Mouse (Mus musculus) CH12.LX (cell line): Measurements from ENCODE around the gene Copa. TPM values are rescaled to one million over a fixed set of nuclear protein-coding genes. Genes with fewer than 3 reads are reported as not detected.

Experiments
- DNase-seq: peaks from one replicate; pipeline ENCODE4 v3.0.0-alpha.2; 2013; ENCODE audit errors: extremely low read depth
- H3K27ac ChIP-seq: 2 replicates; pipeline ENCODE4 v1.5.1; 2012; ENCODE audit warnings: low read depth, mild to moderate bottlenecking, control low read depth, moderate library complexity; ENCODE audit not compliant: insufficient read depth
- H3K27me3 ChIP-seq: replicated peaks from 2 replicates; pipeline ENCODE3; 2012; ENCODE audit warnings: inconsistent platforms
- H3K36me3 ChIP-seq, 2 experiments: replicated peaks in 1 of 2; 2 replicates each; pipeline versions ENCODE3 to v1.6.1; 2012; ENCODE audit warnings: inconsistent platforms in 1 of 2, low read length in 1 of 2, mild to moderate bottlenecking in 1 of 2, mixed read lengths in 1 of 2, moderate library complexity in 1 of 2; ENCODE audit not compliant: control insufficient read depth in 1 of 2, insufficient read depth in 1 of 2
- H3K4me1 ChIP-seq, 2 experiments: 2 replicates each; pipeline ENCODE4 v1.6.1; 2012; ENCODE audit warnings: inconsistent platforms in 1 of 2, moderate library complexity in 1 of 2; ENCODE audit not compliant: insufficient read depth in 2 of 2, control insufficient read depth in 1 of 2
- H3K4me2 ChIP-seq: 2 replicates; pipeline ENCODE4 v1.6.1; 2012; ENCODE audit warnings: low read depth, mild to moderate bottlenecking, control low read depth; ENCODE audit not compliant: poor library complexity, insufficient read depth, severe bottlenecking
- H3K4me3 ChIP-seq, 3 experiments: fragments of 150-350 bp in 1 of 3; sonication (generic) in 1 of 3; replicated peaks in 1 of 3; 2 replicates each; pipeline versions ENCODE3 to v1.5.1; 2011 to 2012; ENCODE audit warnings: low read depth in 2 of 3, low read length in 2 of 3, mild to moderate bottlenecking in 2 of 3, moderate library complexity in 2 of 3, control low read depth in 1 of 3, improper control_type of control experiment in 1 of 3, inconsistent platforms in 1 of 3, mixed read lengths in 1 of 3; ENCODE audit not compliant: poor library complexity in 1 of 3
- H3K79me2 ChIP-seq: replicated peaks from 2 replicates; pipeline ENCODE4 v1.6.1; 2012; ENCODE audit warnings: mild to moderate bottlenecking, moderate library complexity; ENCODE audit not compliant: control insufficient read depth, poor library complexity, insufficient read depth, severe bottlenecking; ENCODE audit errors: extremely low read depth
- H3K9ac ChIP-seq: 2 replicates; pipeline ENCODE4 v1.6.1; 2012; ENCODE audit warnings: low read depth, mild to moderate bottlenecking, control low read depth, moderate library complexity; ENCODE audit not compliant: insufficient read depth
- H3K9me3 ChIP-seq: replicated peaks from 2 replicates; pipeline ENCODE3; 2012; ENCODE audit warnings: low read length, inconsistent platforms, mixed read lengths
- CHD1 ChIP-seq: IDR thresholded peaks from 2 replicates; pipeline ENCODE4 v1.6.1; 2012; ENCODE audit warnings: low read depth, low read length, improper control_type of control experiment, inconsistent platforms
- CHD2 ChIP-seq: IDR thresholded peaks from 2 replicates; pipeline ENCODE4 v1.6.1; 2011; ENCODE audit warnings: low read length, improper control_type of control experiment
- CTCF ChIP-seq, 2 experiments: IDR thresholded peaks in 1 of 2; conservative IDR thresholded peaks in 1 of 2; 2 replicates each; pipeline ENCODE4 v1.5.1; 2011 to 2012; ENCODE audit warnings: low read depth in 2 of 2, low read length in 2 of 2, improper control_type of control experiment in 1 of 2, inconsistent platforms in 1 of 2, mild to moderate bottlenecking in 1 of 2, moderate library complexity in 1 of 2
- ELF1 ChIP-seq: IDR thresholded peaks from 2 replicates; pipeline ENCODE4 v1.6.1; 2014; ENCODE audit warnings: low read depth, mild to moderate bottlenecking, inconsistent platforms, low read length, improper control_type of control experiment
- GABPA ChIP-seq: IDR thresholded peaks from 2 replicates; pipeline ENCODE4 v1.6.1; 2012; ENCODE audit warnings: low read depth, low read length, improper control_type of control experiment, inconsistent platforms; ENCODE audit not compliant: insufficient replicate concordance
- HCFC1 ChIP-seq: IDR thresholded peaks from 2 replicates; pipeline ENCODE4 v1.6.1; 2012; ENCODE audit warnings: low read depth, mild to moderate bottlenecking, inconsistent platforms, low read length, improper control_type of control experiment
- JUND ChIP-seq: conservative IDR thresholded peaks from 2 replicates; pipeline ENCODE4 v1.6.1; 2011; ENCODE audit warnings: low read depth, low read length, improper control_type of control experiment
- MAZ ChIP-seq: IDR thresholded peaks from 2 replicates; pipeline ENCODE4 v1.6.1; 2012; ENCODE audit warnings: low read depth, mild to moderate bottlenecking, inconsistent platforms, low read length, improper control_type of control experiment, moderate library complexity
- MXI1 ChIP-seq: IDR thresholded peaks from 2 replicates; pipeline ENCODE4 v1.6.1; 2011; ENCODE audit warnings: mild to moderate bottlenecking, low read depth, low read length, improper control_type of control experiment
- POLR2A ChIP-seq: IDR thresholded peaks from 2 replicates; pipeline ENCODE4 v1.6.1; 2011; ENCODE audit warnings: low read depth, mild to moderate bottlenecking, improper control_type of control experiment, low read length
- RAD21 ChIP-seq: IDR thresholded peaks from 2 replicates; pipeline ENCODE4 v1.6.1; 2011; ENCODE audit warnings: low read depth, mild to moderate bottlenecking, low read length, improper control_type of control experiment, moderate library complexity
- RCOR1 ChIP-seq: conservative IDR thresholded peaks from 2 replicates; pipeline ENCODE4 v1.6.1; 2012; ENCODE audit warnings: low read depth, mild to moderate bottlenecking, inconsistent platforms, low read length, improper control_type of control experiment
- SMC3 ChIP-seq: IDR thresholded peaks from 2 replicates; pipeline ENCODE4 v1.6.1; 2011; ENCODE audit warnings: low read depth, low read length, improper control_type of control experiment
- TBP ChIP-seq: conservative IDR thresholded peaks from 2 replicates; pipeline ENCODE4 v1.6.1; 2011; ENCODE audit warnings: low read depth, low read length, improper control_type of control experiment
- UBTF ChIP-seq: IDR thresholded peaks from 2 replicates; pipeline ENCODE4 v1.6.1; 2012; ENCODE audit warnings: low read depth, mild to moderate bottlenecking, inconsistent platforms, low read length, improper control_type of control experiment, moderate library complexity
- USF1 ChIP-seq: IDR thresholded peaks from 2 replicates; pipeline ENCODE4 v1.6.1; 2014; ENCODE audit warnings: low read depth, mild to moderate bottlenecking, inconsistent platforms, low read length, improper control_type of control experiment
- USF2 ChIP-seq: conservative IDR thresholded peaks from 2 replicates; pipeline ENCODE4 v1.6.1; 2011; ENCODE audit warnings: low read depth, low read length, improper control_type of control experiment
- ZC3H11A ChIP-seq: IDR thresholded peaks from 2 replicates; pipeline ENCODE4 v1.6.1; 2012; ENCODE audit warnings: low read depth, mild to moderate bottlenecking, inconsistent platforms, low read length, improper control_type of control experiment
- ZKSCAN1 ChIP-seq: IDR thresholded peaks from 2 replicates; pipeline ENCODE4 v1.6.1; 2012; ENCODE audit warnings: low read depth, inconsistent platforms, low read length, improper control_type of control experiment, borderline replicate concordance
- dilution Hi-C: fragments of 300-500 bp; cut with MboI; formaldehyde crosslinking; loops from 2 replicates; pipeline ENCODE4 v1.14.3; 2020; ENCODE audit warnings: low sequenced_read_pairs; ENCODE audit not compliant: extremely low pct_unique_long_range_greater_than_20kb, extremely low pct_ligation_motif_present
- in situ Hi-C: fragments of 300-500 bp; cut with MboI; formaldehyde crosslinking; loops from 3 replicates; pipeline ENCODE4 v1.14.3; 2019; ENCODE audit warnings: low sequenced_read_pairs, low pct_ligation_motif_present, low pct_unique_long_range_greater_than_20kb, mixed read lengths
- polyA plus RNA-seq: library from polyadenylated mRNA; unstranded; fragments of >175 nt; gene quantifications from 2 replicates; pipeline ENCODE4 v1.2.1, GENCODE M21; 2012; ENCODE audit warnings: low read depth; ENCODE audit not compliant: insufficient read length
- total RNA-seq, 2 experiments: library from RNA; depleted of rRNA; stranded (reverse); fragments of 300-350 nt in 1 of 2; fragments of >200 nt in 1 of 2; gene quantifications; 2 replicates each; pipeline ENCODE4 v1.2.3; 2012 to 2014

Gene Copa
- total and polyA plus RNA-seq, 3 experiments = 157 to 165 (median 158) TPM

GRCm38 (mm10) chr1:172119100-172119499, 36.8 kb downstream of the Copa start:
- no peak for DNase-seq
- no peaks in the 10 kb centered on the region for H3K4me1 ChIP-seq
- no peaks in the 10 kb centered on the region for H3K27me3 ChIP-seq
- TF ChIP-seq RAD21 = no peak
- TF ChIP-seq ELF1 = no peak
- TF ChIP-seq POLR2A = no peak
- no peak for TF ChIP-seq RCOR1
- no peak for TF ChIP-seq USF2
- no peak for TF ChIP-seq SMC3
- no peak for TF ChIP-seq JUND
- no peak for TF ChIP-seq TBP
- no peak for TF ChIP-seq CHD1
- TF ChIP-seq UBTF = no peak
- no peak for TF ChIP-seq ZC3H11A
- TF ChIP-seq HCFC1 = no peak
- no peak for TF ChIP-seq GABPA
- no peak for TF ChIP-seq USF1
- no peak overlapping the region for H3K27ac ChIP-seq
- H3K9me3 ChIP-seq = no peaks in the 10 kb centered on the region
- in situ Hi-C loops (no loop called here), dilution Hi-C loops (no loop called here)
- no peak overlapping the region for H3K4me2 ChIP-seq
- peaks cover 75 to 97% of the 10 kb centered on the region in 2 experiments for H3K36me3 ChIP-seq
- no peaks in the 10 kb centered on the region for H3K79me2 ChIP-seq
- no peak overlapping the region for H3K4me3 ChIP-seq
- H3K9ac ChIP-seq = no peak overlapping the region

- Histone ChIP-seq H3K4me1 (no peaks in the 10 kb centered on the region), H3K9ac (no peak overlapping the region), H3K27ac (no peak overlapping the region), H3K4me3 (no peak overlapping the region), H3K79me2 (no peaks in the 10 kb centered on the region), H3K4me2 (no peak overlapping the region), H3K36me3 (peaks cover 69 to 93% of the 10 kb centered on the region in 2 experiments), H3K27me3 (no peaks in the 10 kb centered on the region), H3K9me3 (no peaks in the 10 kb centered on the region)
- TF ChIP-seq RAD21 (peak; percentile 59), CHD1 (no peak), CHD2 (no peak), TBP (no peak), MAZ (no peak), MXI1 (no peak), ZKSCAN1 (no peak), CTCF (conservative IDR thresholded peaks at IDR 0.05 in 1 of 2, IDR thresholded peaks at IDR 0.05 in 1 of 2; ENCODE audit: low read depth in 2 of 2, low read length in 2 of 2) (peak; percentile 33 to 83; a peak in 3 of 4 replicates), SMC3 (peak; percentile 76), UBTF (no peak)
- dilution Hi-C loops = no loop called here
- in situ Hi-C loops = no loop called here
- peak; percentile 53 for DNase-seq
Observed at GRCm38 (mm10) chr1:172119720-172120119, 37.4 kb downstream of the Copa start.
